Mouse (Mus musculus): ENCODE results near the gene Man2b1.

DNA sequence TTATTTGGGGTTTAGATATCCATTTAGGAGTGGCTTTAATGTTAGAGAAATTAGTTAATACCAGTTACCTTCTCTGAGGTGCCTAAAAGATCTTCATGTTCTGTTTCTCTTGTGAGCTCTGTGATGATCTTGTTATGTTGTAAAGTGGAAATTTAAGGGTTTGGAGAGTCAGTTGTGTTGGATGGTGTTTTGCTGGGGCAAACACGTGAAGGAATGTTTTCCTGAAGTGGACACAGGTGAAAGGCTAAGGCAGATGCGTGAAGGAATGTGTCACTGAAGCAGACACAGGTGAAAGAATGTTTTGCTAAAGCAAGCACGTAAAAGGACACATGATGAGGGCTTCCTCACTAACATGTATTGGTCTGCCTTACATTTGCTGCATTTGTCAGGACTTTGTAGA is 39.9 kb downstream of the Man2b1 start, which contains the start of gene Zfp791:
- TF ChIP-seq POLR2A (IDR thresholded peaks at IDR 0.05; ENCODE audit: low read depth, low read length), result no peak
- TF ChIP-seq CTCF (IDR thresholded peaks at IDR 0.05; ENCODE audit: extremely low read depth, insufficient read length, insufficient replicate concordance, low read depth, low read length), result no peak

Data from small intestine, adult 2 months (tissue).